Mouse (Mus musculus) hindbrain, embryonic 13.5 days (tissue): Measurements from ENCODE around the gene Pnmal2. TPM values are rescaled to one million over a fixed set of nuclear protein-coding genes. Genes with fewer than 3 reads are reported as not detected.
"Not testable (repeated sequence)": the region's sequence is repeated elsewhere in the genome, so short reads cannot be mapped to it uniquely, and the experiment has no call there.

Experiments
- ATAC-seq: fragments of 200-750 bp; cut with Nextera tagmentation; 2 replicates; pipeline ENCODE4 v1.8.0; 2017; ENCODE audit warnings: moderate TSS enrichment; ENCODE audit not compliant: low FRiP score
- H3K27ac ChIP-seq: fragments of 300-500 bp; sonication (generic); 2 replicates; pipeline ENCODE4 v1.5.1; 2015; ENCODE audit warnings: inconsistent platforms, mild to moderate bottlenecking, moderate library complexity
- H3K27me3 ChIP-seq: fragments of 300-500 bp; sonication (generic); 2 replicates; pipeline ENCODE4 v1.6.1; 2015; ENCODE audit warnings: mild to moderate bottlenecking, inconsistent platforms
- H3K36me3 ChIP-seq: fragments of 300-500 bp; sonication (generic); 2 replicates; pipeline ENCODE4 v1.6.1; 2015; ENCODE audit warnings: mild to moderate bottlenecking, inconsistent platforms
- H3K4me1 ChIP-seq: fragments of 300-500 bp; sonication (generic); replicated peaks from 2 replicates; pipeline ENCODE4 v1.6.1; 2015; ENCODE audit warnings: inconsistent platforms
- H3K4me2 ChIP-seq: fragments of 300-500 bp; sonication (generic); 2 replicates; pipeline ENCODE4 v1.6.1; 2015; ENCODE audit warnings: inconsistent platforms, mild to moderate bottlenecking, moderate library complexity
- H3K4me3 ChIP-seq: fragments of 300-500 bp; sonication (generic); 2 replicates; pipeline ENCODE4 v1.5.1; 2015; ENCODE audit warnings: mild to moderate bottlenecking, inconsistent platforms
- H3K9ac ChIP-seq: fragments of 300-500 bp; sonication (generic); 2 replicates; pipeline ENCODE4 v1.6.1; 2015; ENCODE audit warnings: mild to moderate bottlenecking, inconsistent platforms
- H3K9me3 ChIP-seq: fragments of 300-500 bp; sonication (generic); 2 replicates; pipeline ENCODE4 v1.6.1; 2016; ENCODE audit warnings: inconsistent platforms
- WGBS: fragments of 180-500 bp; shearing (Covaris S2); methylation state at CpG from one replicate; pipeline ENCODE4 v1.1.7; 2015; 5-methylcytosine and 5-hydroxymethylcytosine counted together
- polyA plus RNA-seq: library from polyadenylated mRNA; unstranded; fragments of >200 nt; fragmentation: Nextera tagmentation; extraction: Ambion mirVana; gene quantifications from 2 replicates; pipeline ENCODE4 v1.2.1, GENCODE M21; 2015

The Pnmal2 gene
- polyA plus RNA-seq, 1 experiment from 2014 or later: 110 TPM

GRCm38 (mm10) chr7:16948923-16949458, 4.5 kb downstream of the Pnmal2 start:
- peaks cover 76% of the 10 kb centered on the region for H3K4me1 ChIP-seq
- H3K4me3 ChIP-seq: peak overlapping the region; percentile 85
- WGBS: 54% methylated on average over 8 of the region's 8 CpGs
- H3K9me3 ChIP-seq: no peaks in the 10 kb centered on the region
- H3K9ac ChIP-seq: peak overlapping the region; percentile 93
- peak overlapping the region; percentile 97 for H3K4me2 ChIP-seq
- peaks cover 8% of the 10 kb centered on the region; the same call in 1 of the 2 replicates for H3K27me3 ChIP-seq
- no peak for ATAC-seq
- H3K36me3 ChIP-seq: peaks cover 10% of the 10 kb centered on the region; the same call in 1 of the 2 replicates
- H3K27ac ChIP-seq: peak overlapping the region; percentile 97

GRCm38 (mm10) chr7:16949908-16950841, 5.7 kb downstream of the Pnmal2 start:
- peak overlapping the region; percentile 93 for H3K9ac ChIP-seq
- peaks cover 68% of the 10 kb centered on the region for H3K4me1 ChIP-seq
- peak overlapping the region; percentile 85 for H3K4me3 ChIP-seq
- H3K27ac ChIP-seq: peak overlapping the region; percentile 97
- H3K27me3 ChIP-seq: peaks cover 8% of the 10 kb centered on the region; the same call in 1 of the 2 replicates
- H3K4me2 ChIP-seq: peak overlapping the region; percentile 97
- no peaks in the 10 kb centered on the region for H3K9me3 ChIP-seq
- peaks cover 10% of the 10 kb centered on the region; the same call in 1 of the 2 replicates for H3K36me3 ChIP-seq
- WGBS: 10% methylated on average over 29 of the region's 29 CpGs
- peak; percentile 49 for ATAC-seq

GRCm38 (mm10) chr7:16950861-16951635, 6.6 kb downstream of the Pnmal2 start:
- H3K27me3 ChIP-seq: peaks cover 8% of the 10 kb centered on the region; the same call in 1 of the 2 replicates
- peak overlapping the region; percentile 97 for H3K4me2 ChIP-seq
- no peak overlapping the region for H3K4me3 ChIP-seq
- no peaks in the 10 kb centered on the region for H3K9me3 ChIP-seq
- peak; percentile 33 for ATAC-seq
- no peak overlapping the region; the same call in 1 of the 2 replicates for H3K9ac ChIP-seq
- H3K4me1 ChIP-seq: peaks cover 60% of the 10 kb centered on the region
- peaks cover 10% of the 10 kb centered on the region; the same call in 1 of the 2 replicates for H3K36me3 ChIP-seq
- 31% methylated on average over 18 of the region's 18 CpGs for WGBS
- H3K27ac ChIP-seq: peak overlapping the region; percentile 97

- H3K9ac ChIP-seq, H3K36me3 ChIP-seq, H3K4me2 ChIP-seq, H3K27ac ChIP-seq, H3K4me3 ChIP-seq, H3K27me3 ChIP-seq, ATAC-seq, H3K9me3 ChIP-seq: not testable (repeated sequence)
- peaks cover 57% of the 10 kb centered on the region for H3K4me1 ChIP-seq
- 70% methylated on average over 2 of the region's 2 CpGs for WGBS
These were observed 9.3 kb downstream of the Pnmal2 start for GRCm38 (mm10) chr7:16953776-16954175.

GRCm38 (mm10) chr7:16955712-16956111, 11.2 kb downstream of the Pnmal2 start:
- no peak for ATAC-seq
- no peak overlapping the region for H3K4me2 ChIP-seq
- no peaks in the 10 kb centered on the region for H3K27me3 ChIP-seq
- no peaks in the 10 kb centered on the region for H3K9me3 ChIP-seq
- peaks cover 56% of the 10 kb centered on the region for H3K4me1 ChIP-seq
- H3K36me3 ChIP-seq: 0 out of 2 replicates have a peak, but pooled peaks cover under 1% of the 10 kb centered on the region
- no peak overlapping the region for H3K4me3 ChIP-seq
- H3K27ac ChIP-seq: peak overlapping the region; percentile 93
- 91% methylated on average over 4 of the region's 4 CpGs for WGBS
- H3K9ac ChIP-seq: no peak overlapping the region

GRCm38 (mm10) chr7:16956410-16957265, 12.2 kb downstream of the Pnmal2 start:
- H3K36me3 ChIP-seq: peaks cover 9% of the 10 kb centered on the region; the same call in 1 of the 2 replicates
- H3K27ac ChIP-seq: peak overlapping the region; percentile 93
- H3K4me3 ChIP-seq: no peak overlapping the region
- WGBS: 30% methylated on average over 15 of the region's 15 CpGs
- peak overlapping the region; percentile 58; the same call in 1 of the 2 replicates for H3K9ac ChIP-seq
- peak overlapping the region; percentile 36 for H3K4me2 ChIP-seq
- peaks cover 59% of the 10 kb centered on the region for H3K4me1 ChIP-seq
- H3K9me3 ChIP-seq: no peaks in the 10 kb centered on the region
- no peaks in the 10 kb centered on the region for H3K27me3 ChIP-seq
- ATAC-seq: 0 out of 2 replicates have a peak, but pooled peaks have one; percentile 31

GRCm38 (mm10) chr7:16959539-16960187, 15.2 kb downstream of the Pnmal2 start, which contains the start of gene Pnmal1:
Pnmal1 (plus strand) TSS chr7:16959679.
- Histone ChIP-seq H3K27ac (peak within 1 kb of the TSS; percentile 97), H3K9ac (peak within 1 kb of the TSS; percentile 70), H3K36me3 (peaks cover 25% of the 10 kb centered on the region), H3K27me3 (no peaks in the 10 kb centered on the region), H3K4me1 (peaks cover 67% of the 10 kb centered on the region), H3K9me3 (no peaks in the 10 kb centered on the region), H3K4me2 (peak within 1 kb of the TSS; percentile 76), H3K4me3 (peak within 1 kb of the TSS; percentile 45)
- ATAC-seq: peak; percentile 94
- WGBS: 5% methylated on average over 17 of the region's 17 CpGs

- ATAC-seq: no peak
- WGBS: 82% methylated on average over 5 of the region's 5 CpGs
- H3K27ac ChIP-seq: no peak overlapping the region
These were observed 17.2 kb downstream of the Pnmal2 start for GRCm38 (mm10) chr7:16961678-16962077.

GRCm38 (mm10) chr7:16968414-16968813, 23.9 kb downstream of the Pnmal2 start:
- no peak overlapping the region for H3K27ac ChIP-seq
- 88% methylated on average over 6 of the region's 6 CpGs for WGBS
- H3K4me1 ChIP-seq: peaks cover 3% of the 10 kb centered on the region; the same call in 1 of the 2 replicates
- no peak overlapping the region for H3K9ac ChIP-seq
- H3K4me3 ChIP-seq: no peak overlapping the region
- 0 out of 2 replicates have a peak, but pooled peaks cover 5% of the 10 kb centered on the region for H3K36me3 ChIP-seq
- H3K4me2 ChIP-seq: no peak overlapping the region
- no peak for ATAC-seq
- H3K9me3 ChIP-seq: no peaks in the 10 kb centered on the region
- H3K27me3 ChIP-seq: no peaks in the 10 kb centered on the region

More at GRCm38 (mm10) chr7:16961678-16962077, 17.2 kb downstream of the Pnmal2 start:
- Histone ChIP-seq H3K36me3 (peaks cover 25% of the 10 kb centered on the region), H3K4me2 (peak overlapping the region; percentile 76), H3K4me1 (peaks cover 60% of the 10 kb centered on the region), H3K9ac (no peak overlapping the region), H3K4me3 (peak overlapping the region; percentile 7; the same call in 1 of the 2 replicates), H3K27me3 (no peaks in the 10 kb centered on the region), H3K9me3 (no peaks in the 10 kb centered on the region)

- no peak overlapping the region for H3K9ac ChIP-seq
- WGBS: 86% methylated on average over 3 of the region's 3 CpGs
These were observed 26.7 kb downstream of the Pnmal2 start for GRCm38 (mm10) chr7:16971160-16971559.

More at GRCm38 (mm10) chr7:16971160-16971559, 26.7 kb downstream of the Pnmal2 start:
- H3K27me3 ChIP-seq: no peaks in the 10 kb centered on the region
- no peak overlapping the region for H3K27ac ChIP-seq
- no peaks in the 10 kb centered on the region for H3K4me1 ChIP-seq
- no peaks in the 10 kb centered on the region for H3K36me3 ChIP-seq
- no peaks in the 10 kb centered on the region for H3K9me3 ChIP-seq
- ATAC-seq: no peak
- H3K4me3 ChIP-seq: no peak overlapping the region
- no peak overlapping the region for H3K4me2 ChIP-seq
